Mouse (Mus musculus) cortical plate, adult 2 months (tissue): ENCODE measurements around the gene Daw1.

Experiments
- CTCF ChIP-seq: fragments of 200-500 bp; IDR thresholded peaks from 2 replicates; pipeline ENCODE4 v1.5.1; 2011; ENCODE audit warnings: mild to moderate bottlenecking, control low read depth, low read length; ENCODE audit not compliant: insufficient read depth; ENCODE audit errors: extremely low read depth
- POLR2A ChIP-seq: fragments of 200-500 bp; IDR thresholded peaks from 2 replicates; pipeline ENCODE4 v1.6.1; 2011; ENCODE audit warnings: mild to moderate bottlenecking, low read length, control low read depth; ENCODE audit not compliant: insufficient read depth; ENCODE audit errors: extremely low read depth

- TF ChIP-seq CTCF, result no peak
- no peak for TF ChIP-seq POLR2A
Measured at GRCm38 (mm10) chr1:83164027-83164426, 4.5 kb downstream of the Daw1 start.
